Mouse (Mus musculus) liver, embryonic 15.5 days (tissue): ENCODE measurements around the gene Clmn. TPM values are rescaled to one million over a fixed set of nuclear protein-coding genes. Genes with fewer than 3 reads are reported as not detected.

Source experiments
- ATAC-seq: fragments of 200-750 bp; cut with Nextera tagmentation; 2 replicates; pipeline ENCODE4 v1.8.0; 2017; ENCODE audit warnings: moderate number of reproducible peaks, mild to moderate bottlenecking, moderate library complexity; ENCODE audit not compliant: insufficient read depth
- H3K27ac ChIP-seq: fragments of 300-500 bp; sonication (generic); replicated peaks from 2 replicates; pipeline ENCODE4 v1.5.1; 2015; ENCODE audit warnings: mild to moderate bottlenecking, inconsistent platforms
- H3K27me3 ChIP-seq: fragments of 300-500 bp; sonication (generic); 2 replicates; pipeline ENCODE4 v1.6.1; 2015; ENCODE audit warnings: mild to moderate bottlenecking, inconsistent platforms
- H3K36me3 ChIP-seq: fragments of 300-500 bp; sonication (generic); replicated peaks from 2 replicates; pipeline ENCODE4 v1.6.1; 2015; ENCODE audit warnings: moderate library complexity, mild to moderate bottlenecking, inconsistent platforms
- H3K4me1 ChIP-seq: fragments of 300-500 bp; sonication (generic); replicated peaks from 2 replicates; pipeline ENCODE4 v1.6.1; 2015; ENCODE audit warnings: inconsistent platforms
- H3K4me2 ChIP-seq: fragments of 300-500 bp; sonication (generic); 2 replicates; pipeline ENCODE4 v1.6.1; 2015; ENCODE audit warnings: moderate library complexity, mild to moderate bottlenecking, inconsistent platforms
- H3K4me3 ChIP-seq: fragments of 300-500 bp; sonication (generic); replicated peaks from 2 replicates; pipeline ENCODE4 v1.5.1; 2015; ENCODE audit warnings: mild to moderate bottlenecking, inconsistent platforms
- H3K9ac ChIP-seq: fragments of 300-500 bp; sonication (generic); 2 replicates; pipeline ENCODE4 v1.6.1; 2015; ENCODE audit warnings: moderate library complexity, mild to moderate bottlenecking, inconsistent platforms
- H3K9me3 ChIP-seq: fragments of 300-500 bp; sonication (generic); replicated peaks from 2 replicates; pipeline ENCODE4 v1.6.1; 2016; ENCODE audit warnings: inconsistent platforms
- WGBS: fragments of 180-500 bp; shearing (Covaris S2); methylation state at CpG from one replicate; pipeline ENCODE4 v1.1.7; 2015; ENCODE audit warnings: mixed read lengths; ENCODE audit not compliant: insufficient replicate concordance; 5-methylcytosine and 5-hydroxymethylcytosine counted together
- polyA plus RNA-seq: library from polyadenylated mRNA; unstranded; fragments of >200 nt; fragmentation: Nextera tagmentation; extraction: Ambion mirVana; gene quantifications from 2 replicates; pipeline ENCODE4 v1.2.1, GENCODE M21; 2015

The Clmn gene
- polyA plus RNA-seq, 1 experiment from 2014 or later: 0.47 TPM

DNA sequence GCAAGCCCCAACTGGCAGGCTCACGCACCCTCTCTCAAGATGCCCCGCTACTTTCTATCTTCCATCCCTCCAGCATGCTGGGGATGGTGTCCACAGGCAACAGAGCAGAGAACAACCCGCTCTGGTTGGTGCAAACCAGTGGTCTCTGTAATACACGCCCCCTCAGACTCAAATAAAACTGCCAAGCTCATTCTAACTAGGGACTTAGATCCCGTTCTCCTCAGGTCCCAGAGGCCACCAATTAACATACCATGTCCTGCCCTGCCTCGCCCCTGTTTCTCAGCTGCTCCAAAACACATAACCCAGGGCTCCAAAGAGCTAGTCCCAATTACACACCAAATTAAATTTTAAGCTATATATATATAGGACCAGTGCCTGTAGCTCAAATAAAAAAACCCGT lies 50.6 kb downstream of the Clmn start:
- H3K9ac ChIP-seq: no peak overlapping the region
- no peaks in the 10 kb centered on the region for H3K9me3 ChIP-seq
- WGBS: 58% methylated on average over 7 of the region's 7 CpGs
- H3K4me2 ChIP-seq: no peak overlapping the region
- H3K36me3 ChIP-seq: no peaks in the 10 kb centered on the region
- no peak overlapping the region for H3K27ac ChIP-seq
- peaks cover 10% of the 10 kb centered on the region; the same call in 1 of the 2 replicates for H3K4me1 ChIP-seq
- peaks cover 18% of the 10 kb centered on the region; the same call in 1 of the 2 replicates for H3K27me3 ChIP-seq
- no peak overlapping the region for H3K4me3 ChIP-seq
- ATAC-seq: no peak

DNA sequence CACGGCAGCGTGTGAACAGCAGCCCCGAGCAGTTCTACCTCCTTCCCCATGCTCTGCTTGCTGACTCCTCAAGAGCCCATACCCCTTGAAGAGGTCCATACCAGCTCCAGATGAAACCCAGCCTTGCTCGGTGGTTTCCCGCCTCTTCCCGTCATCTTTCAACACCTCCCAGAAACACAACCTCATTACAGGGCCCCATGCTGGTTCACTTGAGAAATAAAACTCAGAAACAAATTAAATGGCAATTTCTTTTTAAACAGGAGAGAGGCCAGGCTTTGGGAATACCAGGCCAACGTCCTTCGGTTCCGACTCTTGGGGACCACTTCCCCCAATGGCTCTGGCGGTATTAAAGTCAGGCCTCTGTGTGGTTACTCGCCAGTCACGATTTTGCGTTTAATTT lies 51.1 kb downstream of the Clmn start:
- Histone ChIP-seq H3K4me3 (no peak overlapping the region), H3K27ac (no peak overlapping the region), H3K4me1 (peaks cover 10% of the 10 kb centered on the region; the same call in 1 of the 2 replicates), H3K9me3 (no peaks in the 10 kb centered on the region), H3K36me3 (no peaks in the 10 kb centered on the region), H3K9ac (no peak overlapping the region), H3K4me2 (no peak overlapping the region), H3K27me3 (peaks cover 18% of the 10 kb centered on the region; the same call in 1 of the 2 replicates)
- 73% methylated on average over 13 of the region's 13 CpGs for WGBS
- no peak for ATAC-seq

DNA sequence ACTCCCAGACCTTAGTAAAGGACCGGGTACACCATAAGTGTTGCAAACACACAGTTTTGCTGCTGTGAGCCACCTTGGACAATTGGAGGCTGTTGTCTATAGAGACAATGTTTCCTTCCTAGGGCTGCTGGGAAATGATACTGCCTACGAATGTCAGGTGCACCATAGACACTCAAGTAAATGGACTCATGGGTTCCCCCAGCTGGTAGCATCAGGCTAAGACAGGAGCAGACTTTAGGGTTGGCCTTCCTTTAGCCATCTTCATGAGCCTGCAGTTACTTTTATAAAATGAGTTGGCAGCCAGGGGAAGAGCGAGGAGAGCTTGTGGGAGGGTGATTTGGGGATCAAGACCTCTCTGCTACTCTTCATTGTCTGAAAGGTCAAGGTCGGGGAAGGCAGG lies 52.2 kb downstream of the Clmn start:
- WGBS: 52% methylated on average over 4 of the region's 4 CpGs

DNA sequence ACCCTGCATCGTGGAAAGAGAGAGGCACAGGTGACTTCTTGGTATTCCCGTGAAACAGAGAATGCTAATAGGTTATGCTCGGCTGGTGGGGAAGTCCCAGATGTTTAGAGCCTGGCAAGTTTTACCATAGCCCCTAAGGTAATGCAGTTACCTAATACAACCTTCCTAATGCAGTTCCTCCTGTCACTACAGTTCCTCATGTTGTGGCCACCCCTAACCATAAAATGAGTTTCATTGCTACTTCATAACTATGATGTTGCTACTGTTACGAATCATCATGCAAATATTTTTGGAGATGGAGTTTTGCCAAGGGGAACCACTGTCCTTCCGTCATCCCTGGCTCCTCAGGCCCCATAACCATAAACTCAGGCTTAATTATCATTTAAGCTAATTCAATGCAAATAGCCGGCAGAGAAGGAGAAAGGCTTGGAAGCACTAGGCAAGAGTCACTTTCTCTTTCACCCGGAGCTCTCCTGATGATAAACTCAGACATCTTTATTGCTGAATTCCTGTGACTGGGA lies 53.9 kb downstream of the Clmn start:
- H3K36me3 ChIP-seq: no peaks in the 10 kb centered on the region
- no peak overlapping the region for H3K27ac ChIP-seq
- no peak overlapping the region for H3K9ac ChIP-seq
- H3K4me3 ChIP-seq: no peak overlapping the region
- no peaks in the 10 kb centered on the region for H3K9me3 ChIP-seq
- H3K4me2 ChIP-seq: no peak overlapping the region
- WGBS: 46% methylated on average over 7 of the region's 7 CpGs
- H3K27me3 ChIP-seq: 0 out of 2 replicates have a peak, but pooled peaks cover 2% of the 10 kb centered on the region
- no peak for ATAC-seq
- no peaks in the 10 kb centered on the region for H3K4me1 ChIP-seq

More for the DNA sequence above, 52.2 kb downstream of the Clmn start:
- no peak for ATAC-seq
- Histone ChIP-seq H3K9me3 (no peaks in the 10 kb centered on the region), H3K4me2 (no peak overlapping the region), H3K4me3 (no peak overlapping the region), H3K36me3 (no peaks in the 10 kb centered on the region), H3K27me3 (peaks cover 9% of the 10 kb centered on the region; the same call in 1 of the 2 replicates), H3K9ac (no peak overlapping the region), H3K27ac (no peak overlapping the region), H3K4me1 (peaks cover 9% of the 10 kb centered on the region; the same call in 1 of the 2 replicates)

DNA sequence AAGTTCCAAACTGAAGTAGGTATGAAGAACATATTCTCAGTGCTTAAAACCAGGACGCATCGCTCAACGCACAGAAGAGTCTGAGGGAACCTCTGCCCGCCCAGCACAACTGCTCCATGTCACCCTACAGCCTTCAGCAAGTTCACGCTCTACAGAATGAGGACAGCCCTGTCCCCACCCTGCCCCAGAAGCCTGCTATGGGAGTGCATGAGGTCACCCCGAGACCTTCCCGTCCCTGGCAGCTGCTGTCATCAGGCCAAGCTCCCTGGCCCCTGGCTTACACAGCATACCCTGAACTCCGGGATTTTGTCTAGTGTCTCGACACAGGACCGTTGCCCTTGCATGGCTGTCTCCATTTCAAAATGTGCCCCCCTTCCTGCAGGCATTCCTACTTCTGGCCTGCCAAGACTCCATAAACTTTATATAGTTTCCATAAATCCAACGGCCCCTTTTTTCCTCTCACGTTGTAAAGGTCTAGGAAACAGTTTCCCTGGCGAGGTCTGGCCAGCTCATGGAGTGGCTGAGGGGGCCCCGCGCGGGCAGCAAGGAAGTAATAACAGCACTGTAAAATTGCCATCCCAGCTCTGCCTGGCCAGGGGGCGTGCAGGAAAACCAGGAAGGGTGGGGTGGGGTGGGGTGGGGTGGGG lies 56.3 kb downstream of the Clmn start:
- Histone ChIP-seq H3K9me3 (no peaks in the 10 kb centered on the region), H3K4me2 (no peak overlapping the region), H3K36me3 (no peaks in the 10 kb centered on the region), H3K9ac (no peak overlapping the region), H3K4me3 (no peak overlapping the region), H3K27me3 (no peaks in the 10 kb centered on the region), H3K27ac (no peak overlapping the region), H3K4me1 (no peaks in the 10 kb centered on the region)
- ATAC-seq: no peak
- WGBS: 60% methylated on average over 17 of the region's 17 CpGs

DNA sequence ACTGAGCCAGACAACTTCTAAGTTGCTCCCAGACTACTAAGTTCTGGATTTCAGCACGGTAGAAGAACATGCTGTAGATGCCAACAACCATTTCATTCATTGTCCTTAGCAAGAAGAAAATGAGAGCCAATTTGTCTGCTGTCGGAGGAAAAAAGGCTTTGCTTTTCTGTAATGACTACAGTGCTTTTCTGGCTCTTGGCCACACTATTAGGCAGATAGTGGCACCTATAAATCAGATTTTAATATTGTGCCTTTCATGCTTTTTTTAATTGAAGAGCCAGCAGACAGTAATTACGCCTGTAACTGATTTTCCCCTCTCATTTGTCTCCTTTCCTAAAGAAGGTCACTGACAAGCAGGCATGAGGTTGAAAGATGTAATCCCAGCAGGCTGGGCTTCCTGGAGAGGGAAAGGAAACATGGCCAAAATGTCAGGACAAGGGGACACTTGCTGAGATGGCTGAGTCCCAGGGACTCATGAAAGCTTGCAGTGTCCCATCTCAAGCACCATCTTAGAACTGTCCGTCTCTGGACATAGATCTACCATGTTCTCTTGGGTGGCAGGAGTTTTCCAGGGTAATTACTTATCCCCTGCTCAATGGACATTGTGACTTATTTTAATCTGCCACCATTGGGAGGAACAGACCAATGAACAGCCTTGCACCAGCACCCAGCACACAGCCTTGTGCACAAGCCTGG lies 58.0 kb downstream of the Clmn start:
- no peaks in the 10 kb centered on the region for H3K4me1 ChIP-seq
- no peaks in the 10 kb centered on the region for H3K9me3 ChIP-seq
- no peak for ATAC-seq
- no peak overlapping the region for H3K27ac ChIP-seq
- no peaks in the 10 kb centered on the region for H3K36me3 ChIP-seq
- no peaks in the 10 kb centered on the region for H3K27me3 ChIP-seq
- H3K4me2 ChIP-seq: no peak overlapping the region
- 68% methylated on average over 4 of the region's 4 CpGs for WGBS
- no peak overlapping the region for H3K9ac ChIP-seq
- no peak overlapping the region for H3K4me3 ChIP-seq

DNA sequence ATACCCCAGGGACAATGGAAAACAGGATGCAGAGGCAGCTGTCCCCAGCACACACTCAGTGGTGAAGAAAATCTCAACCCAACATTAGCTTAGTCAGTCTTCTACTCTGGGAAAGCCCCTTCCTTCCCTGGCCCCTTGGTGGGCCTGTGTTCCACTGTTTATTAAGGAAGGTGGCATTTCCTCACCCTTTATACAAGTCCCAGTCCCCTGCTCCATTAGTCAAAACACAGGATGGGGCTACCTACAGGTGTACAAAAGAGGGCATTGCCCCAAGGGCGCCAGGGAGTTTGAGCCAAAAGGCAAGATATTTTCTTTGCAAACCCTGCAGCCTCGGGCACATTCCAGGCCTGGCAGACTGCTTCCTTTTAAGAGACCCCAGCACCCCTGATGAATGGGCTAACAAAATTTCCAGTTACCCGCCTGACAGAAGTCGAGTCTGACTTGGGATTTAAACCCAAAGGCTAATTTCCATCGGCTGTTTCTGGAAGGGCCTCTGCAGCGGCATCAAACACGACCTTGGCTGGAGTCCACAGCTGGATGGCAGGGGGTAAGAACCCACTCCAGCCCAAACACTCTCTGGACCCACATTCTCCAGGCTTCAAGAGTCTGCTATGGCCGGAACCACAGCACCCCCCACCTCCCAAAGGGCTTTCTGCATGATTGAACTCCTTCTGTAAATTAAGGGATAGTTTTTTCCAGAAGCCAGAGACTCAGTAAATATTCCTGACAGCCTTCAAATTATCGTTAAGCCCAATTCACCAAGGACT lies 63.2 kb downstream of the Clmn start:
- H3K27ac ChIP-seq: no peak overlapping the region
- no peak overlapping the region for H3K9ac ChIP-seq
- no peaks in the 10 kb centered on the region for H3K4me1 ChIP-seq
- no peak overlapping the region for H3K4me3 ChIP-seq
- peaks cover 6% of the 10 kb centered on the region; the same call in 1 of the 2 replicates for H3K9me3 ChIP-seq
- H3K36me3 ChIP-seq: peaks cover 6% of the 10 kb centered on the region; the same call in 1 of the 2 replicates
- no peaks in the 10 kb centered on the region for H3K27me3 ChIP-seq
- no peak overlapping the region for H3K4me2 ChIP-seq
- 54% methylated on average over 9 of the region's 9 CpGs for WGBS
- no peak for ATAC-seq

DNA sequence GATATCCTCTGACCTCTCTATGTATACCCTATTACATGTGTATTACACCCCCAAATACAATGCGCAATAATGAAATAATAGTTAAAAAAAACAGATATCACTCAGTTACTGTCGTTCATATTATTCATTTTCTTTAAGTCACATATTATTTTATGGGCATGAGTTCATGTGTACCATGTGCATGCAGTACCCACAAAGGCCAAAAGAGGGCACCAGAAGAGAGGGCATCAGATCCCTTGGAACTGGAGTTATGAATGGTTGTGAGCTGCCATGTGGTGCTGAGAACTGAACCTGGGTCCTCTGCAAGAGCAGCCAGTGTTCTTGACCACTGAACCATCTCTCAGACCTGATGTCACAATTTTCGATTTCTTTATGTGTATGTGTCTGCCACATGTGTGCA lies 65.5 kb downstream of the Clmn start:
- no peak for ATAC-seq
- H3K9ac ChIP-seq: no peak overlapping the region
- H3K9me3 ChIP-seq: peaks cover 6% of the 10 kb centered on the region; the same call in 1 of the 2 replicates
- H3K36me3 ChIP-seq: peaks cover 6% of the 10 kb centered on the region; the same call in 1 of the 2 replicates
- H3K27ac ChIP-seq: no peak overlapping the region
- no peaks in the 10 kb centered on the region for H3K27me3 ChIP-seq
- no peak overlapping the region for H3K4me2 ChIP-seq
- 66% methylated on average over 3 of the region's 3 CpGs for WGBS
- H3K4me1 ChIP-seq: no peaks in the 10 kb centered on the region
- no peak overlapping the region for H3K4me3 ChIP-seq

DNA sequence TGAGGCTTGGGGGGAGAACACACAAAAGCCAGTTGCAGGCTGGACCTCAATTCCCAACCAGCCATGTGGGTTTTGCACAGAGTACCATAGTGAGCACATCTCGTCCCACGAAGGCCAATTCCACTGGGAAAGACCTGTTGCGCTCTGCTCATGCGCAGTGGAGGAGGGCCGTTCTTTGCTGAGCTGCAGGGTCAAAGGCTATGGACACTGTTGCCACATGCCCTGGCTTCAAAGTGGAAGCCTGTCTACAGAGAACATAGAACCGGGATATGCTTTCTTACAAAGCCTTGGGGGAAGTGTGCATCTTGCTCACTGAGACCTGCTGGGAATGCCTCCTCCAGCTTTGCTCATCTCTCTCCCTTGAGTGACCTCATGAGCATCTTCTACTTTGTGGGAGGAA lies 67.0 kb downstream of the Clmn start:
- no peak overlapping the region for H3K9ac ChIP-seq
- H3K27ac ChIP-seq: no peak overlapping the region
- peaks cover 6% of the 10 kb centered on the region; the same call in 1 of the 2 replicates for H3K36me3 ChIP-seq
- WGBS: 78% methylated on average over 6 of the region's 6 CpGs
- H3K4me1 ChIP-seq: no peaks in the 10 kb centered on the region
- H3K9me3 ChIP-seq: peaks cover 6% of the 10 kb centered on the region; the same call in 1 of the 2 replicates
- no peak overlapping the region for H3K4me3 ChIP-seq
- H3K4me2 ChIP-seq: no peak overlapping the region
- ATAC-seq: peak; percentile 42
- no peaks in the 10 kb centered on the region; the same call in 1 of the 2 replicates for H3K27me3 ChIP-seq

DNA sequence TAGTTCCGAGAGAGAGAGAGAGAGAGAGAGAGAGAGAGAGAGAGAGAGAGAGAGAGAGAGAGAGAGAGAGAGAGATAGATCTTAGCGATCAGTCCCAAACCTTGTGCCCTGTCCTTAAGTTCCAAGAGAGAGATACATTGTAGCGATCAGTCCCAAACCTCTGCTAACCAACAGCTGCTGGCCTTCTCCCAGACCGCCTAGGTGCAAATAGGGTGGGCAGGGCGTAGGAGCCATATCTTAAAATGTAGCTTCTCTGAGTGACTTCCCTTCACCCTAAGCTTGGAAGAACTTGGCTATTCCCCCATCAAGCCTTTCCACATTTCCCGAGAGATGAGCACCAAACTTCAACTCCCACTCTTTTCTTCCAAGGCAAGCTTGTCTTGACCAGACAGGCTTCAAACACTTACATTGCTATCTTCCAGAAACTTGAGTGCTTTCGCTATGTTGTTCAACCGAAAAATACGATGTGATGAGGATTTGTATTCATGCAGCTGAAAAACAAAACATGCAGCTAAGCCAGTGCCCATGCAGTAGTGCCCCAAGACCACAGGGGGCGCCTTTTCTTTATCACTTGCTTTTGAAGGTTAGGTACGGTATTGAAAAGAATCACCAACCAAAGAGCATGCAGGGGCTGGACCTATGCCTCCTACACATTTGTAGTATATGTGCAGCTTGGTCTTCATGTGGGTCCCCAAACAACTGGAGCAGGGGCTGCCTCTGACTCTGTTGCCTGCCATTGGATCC lies 68.1 kb downstream of the Clmn start:
- Histone ChIP-seq H3K9ac (no peak overlapping the region), H3K9me3 (peaks cover 6% of the 10 kb centered on the region; the same call in 1 of the 2 replicates), H3K4me2 (no peak overlapping the region), H3K4me3 (no peak overlapping the region), H3K27ac (no peak overlapping the region), H3K36me3 (peaks cover 6% of the 10 kb centered on the region; the same call in 1 of the 2 replicates), H3K4me1 (no peaks in the 10 kb centered on the region), H3K27me3 (no peaks in the 10 kb centered on the region; the same call in 1 of the 2 replicates)
- 71% methylated on average over 11 of the region's 11 CpGs for WGBS
- ATAC-seq: no peak
